Mouse (Mus musculus): ENCODE measurements around the gene Bpi. TPM values are rescaled to one million over a fixed set of nuclear protein-coding genes. Genes with fewer than 3 reads are reported as not detected.

The Bpi gene
- polyA plus RNA-seq (2012; rRNA removed) = 0.06 and 0.32 TPM in 2 replicates

DNA sequence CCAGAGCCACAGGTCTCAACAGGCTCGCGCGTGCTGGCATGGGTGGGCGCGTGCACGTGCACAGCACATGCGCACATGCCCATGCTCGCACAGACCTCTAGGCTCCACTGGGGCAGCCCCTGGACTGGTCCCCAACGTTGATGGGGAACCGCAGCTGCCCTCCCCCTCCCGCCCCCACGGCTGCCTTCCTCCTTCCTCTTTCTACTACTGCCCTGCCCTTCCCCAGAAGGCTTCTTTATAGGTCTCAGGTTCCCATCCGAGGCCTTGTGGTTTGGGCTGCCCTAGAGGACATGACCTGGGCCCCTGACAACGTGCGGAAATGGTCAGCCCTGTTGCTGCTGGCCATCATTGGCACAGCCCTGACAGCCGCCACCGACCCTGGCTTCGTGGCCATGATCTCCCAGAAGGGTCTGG is at the start of gene Bpi:
Bpi (plus strand) TSS at position 90 of the 414 bp plus-strand sequence.
- H3K27ac ChIP-seq (ENCODE audit: control insufficient read depth, insufficient read depth, low read length) = no peak within 1 kb of the TSS
- no peak for TF ChIP-seq CTCF (IDR thresholded peaks at IDR 0.05; ENCODE audit: borderline replicate concordance, control insufficient read depth, extremely low read depth, insufficient read depth, low read length, poor library complexity)
- TF ChIP-seq POLR2A (IDR thresholded peaks at IDR 0.05; ENCODE audit: control insufficient read depth, extremely low read depth, insufficient read depth, low read length, poor library complexity) = no peak
- no peaks in the 10 kb centered on the region for H3K36me3 ChIP-seq (ENCODE audit: control insufficient read depth, insufficient read depth, low read length)
- peaks cover 4% of the 10 kb centered on the region; the same call in 1 of the 2 replicates for H3K4me1 ChIP-seq (replicated peaks; ENCODE audit: control insufficient read depth, insufficient read depth, low read length)
- no peak for DNase-seq
- no peak within 1 kb of the TSS for H3K4me3 ChIP-seq (ENCODE audit: control insufficient read depth, insufficient read depth, low read length)
- H3K27me3 ChIP-seq (ENCODE audit: control insufficient read depth, insufficient read depth, low read length) = no peaks in the 10 kb centered on the region
- 3% methylated on average over 18 of the region's 18 CpGs for WGBS

- H3K27me3 ChIP-seq (ENCODE audit: control insufficient read depth, insufficient read depth, low read length) = no peaks in the 10 kb centered on the region
- TF ChIP-seq CTCF (IDR thresholded peaks at IDR 0.05; ENCODE audit: borderline replicate concordance, control insufficient read depth, extremely low read depth, insufficient read depth, low read length, poor library complexity) (no peak), POLR2A (IDR thresholded peaks at IDR 0.05; ENCODE audit: control insufficient read depth, extremely low read depth, insufficient read depth, low read length, poor library complexity) (no peak)
- H3K36me3 ChIP-seq (ENCODE audit: control insufficient read depth, insufficient read depth, low read length) = no peaks in the 10 kb centered on the region
- no peaks in the 10 kb centered on the region for H3K4me1 ChIP-seq (replicated peaks; ENCODE audit: control insufficient read depth, insufficient read depth, low read length)
- no peak overlapping the region for H3K4me3 ChIP-seq (ENCODE audit: control insufficient read depth, insufficient read depth, low read length)
- WGBS = 51% methylated on average over 9 of the region's 9 CpGs
- DNase-seq = no peak
- no peak overlapping the region for H3K27ac ChIP-seq (ENCODE audit: control insufficient read depth, insufficient read depth, low read length)
These were observed 48.1 kb upstream of the Bpi start for GRCm38 (mm10) chr2:158209776-158210175.

GRCm38 (mm10) chr2:158210503-158210902 is 47.4 kb upstream of the Bpi start:
- Histone ChIP-seq H3K27ac (ENCODE audit: control insufficient read depth, insufficient read depth, low read length) (no peak overlapping the region), H3K4me1 (replicated peaks; ENCODE audit: control insufficient read depth, insufficient read depth, low read length) (no peaks in the 10 kb centered on the region), H3K27me3 (ENCODE audit: control insufficient read depth, insufficient read depth, low read length) (no peaks in the 10 kb centered on the region), H3K4me3 (ENCODE audit: control insufficient read depth, insufficient read depth, low read length) (no peak overlapping the region), H3K36me3 (ENCODE audit: control insufficient read depth, insufficient read depth, low read length) (no peaks in the 10 kb centered on the region)
- TF ChIP-seq CTCF (IDR thresholded peaks at IDR 0.05; ENCODE audit: borderline replicate concordance, control insufficient read depth, extremely low read depth, insufficient read depth, low read length, poor library complexity) (no peak), POLR2A (IDR thresholded peaks at IDR 0.05; ENCODE audit: control insufficient read depth, extremely low read depth, insufficient read depth, low read length, poor library complexity) (no peak)
- WGBS = 56% methylated on average over 4 of the region's 4 CpGs
- DNase-seq = peak; percentile 37

DNA sequence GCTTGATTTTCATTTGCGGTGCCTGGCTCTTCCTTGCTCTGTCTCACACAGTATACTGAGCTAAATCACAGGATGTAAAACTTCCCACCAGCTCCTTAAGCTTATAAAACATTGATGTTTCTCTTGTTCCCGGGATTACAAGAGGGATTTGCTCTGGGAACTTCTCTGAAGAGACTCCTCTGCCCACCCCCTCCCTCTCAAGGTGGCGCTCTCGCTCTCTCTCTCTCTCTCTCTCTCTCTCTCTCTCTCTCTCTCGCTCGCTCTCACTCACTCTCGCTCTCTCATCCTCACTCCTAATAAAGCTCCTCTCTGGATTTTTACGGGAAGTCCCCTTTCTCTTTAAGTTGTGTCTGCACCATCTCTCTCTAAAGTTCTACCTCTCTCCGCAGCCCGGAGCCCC is 46.9 kb upstream of the Bpi start:
- no peak for DNase-seq
- Histone ChIP-seq H3K4me1 (replicated peaks; ENCODE audit: control insufficient read depth, insufficient read depth, low read length) (no peaks in the 10 kb centered on the region), H3K36me3 (ENCODE audit: control insufficient read depth, insufficient read depth, low read length) (no peaks in the 10 kb centered on the region), H3K27me3 (ENCODE audit: control insufficient read depth, insufficient read depth, low read length) (no peaks in the 10 kb centered on the region), H3K4me3 (ENCODE audit: control insufficient read depth, insufficient read depth, low read length) (no peak overlapping the region), H3K27ac (ENCODE audit: control insufficient read depth, insufficient read depth, low read length) (no peak overlapping the region)
- no peak for TF ChIP-seq CTCF (IDR thresholded peaks at IDR 0.05; ENCODE audit: borderline replicate concordance, control insufficient read depth, extremely low read depth, insufficient read depth, low read length, poor library complexity)
- no peak for TF ChIP-seq POLR2A (IDR thresholded peaks at IDR 0.05; ENCODE audit: control insufficient read depth, extremely low read depth, insufficient read depth, low read length, poor library complexity)
- 79% methylated on average over 10 of the region's 10 CpGs for WGBS

GRCm38 (mm10) chr2:158211764-158212471 is 46.0 kb upstream of the Bpi start:
- no peak for TF ChIP-seq POLR2A (IDR thresholded peaks at IDR 0.05; ENCODE audit: control insufficient read depth, extremely low read depth, insufficient read depth, low read length, poor library complexity)
- TF ChIP-seq CTCF (IDR thresholded peaks at IDR 0.05; ENCODE audit: borderline replicate concordance, control insufficient read depth, extremely low read depth, insufficient read depth, low read length, poor library complexity) = no peak
- Histone ChIP-seq H3K27me3 (ENCODE audit: control insufficient read depth, insufficient read depth, low read length) (no peaks in the 10 kb centered on the region), H3K4me3 (ENCODE audit: control insufficient read depth, insufficient read depth, low read length) (no peak overlapping the region), H3K27ac (ENCODE audit: control insufficient read depth, insufficient read depth, low read length) (no peak overlapping the region), H3K36me3 (ENCODE audit: control insufficient read depth, insufficient read depth, low read length) (no peaks in the 10 kb centered on the region), H3K4me1 (replicated peaks; ENCODE audit: control insufficient read depth, insufficient read depth, low read length) (no peaks in the 10 kb centered on the region)
- DNase-seq = no peak
- 84% methylated on average over 4 of the region's 4 CpGs for WGBS

- Histone ChIP-seq H3K4me3 (ENCODE audit: control insufficient read depth, insufficient read depth, low read length) (no peak overlapping the region), H3K27ac (ENCODE audit: control insufficient read depth, insufficient read depth, low read length) (no peak overlapping the region), H3K27me3 (ENCODE audit: control insufficient read depth, insufficient read depth, low read length) (no peaks in the 10 kb centered on the region), H3K4me1 (replicated peaks; ENCODE audit: control insufficient read depth, insufficient read depth, low read length) (no peaks in the 10 kb centered on the region), H3K36me3 (ENCODE audit: control insufficient read depth, insufficient read depth, low read length) (no peaks in the 10 kb centered on the region)
- no peak for TF ChIP-seq CTCF (IDR thresholded peaks at IDR 0.05; ENCODE audit: borderline replicate concordance, control insufficient read depth, extremely low read depth, insufficient read depth, low read length, poor library complexity)
- TF ChIP-seq POLR2A (IDR thresholded peaks at IDR 0.05; ENCODE audit: control insufficient read depth, extremely low read depth, insufficient read depth, low read length, poor library complexity) = no peak
- no peak for DNase-seq
- 84% methylated on average over 9 of the region's 9 CpGs for WGBS
These were observed 42.4 kb upstream of the Bpi start for GRCm38 (mm10) chr2:158215283-158216117.
